Mouse (Mus musculus): ENCODE results near the gene Tfr2.

DNA sequence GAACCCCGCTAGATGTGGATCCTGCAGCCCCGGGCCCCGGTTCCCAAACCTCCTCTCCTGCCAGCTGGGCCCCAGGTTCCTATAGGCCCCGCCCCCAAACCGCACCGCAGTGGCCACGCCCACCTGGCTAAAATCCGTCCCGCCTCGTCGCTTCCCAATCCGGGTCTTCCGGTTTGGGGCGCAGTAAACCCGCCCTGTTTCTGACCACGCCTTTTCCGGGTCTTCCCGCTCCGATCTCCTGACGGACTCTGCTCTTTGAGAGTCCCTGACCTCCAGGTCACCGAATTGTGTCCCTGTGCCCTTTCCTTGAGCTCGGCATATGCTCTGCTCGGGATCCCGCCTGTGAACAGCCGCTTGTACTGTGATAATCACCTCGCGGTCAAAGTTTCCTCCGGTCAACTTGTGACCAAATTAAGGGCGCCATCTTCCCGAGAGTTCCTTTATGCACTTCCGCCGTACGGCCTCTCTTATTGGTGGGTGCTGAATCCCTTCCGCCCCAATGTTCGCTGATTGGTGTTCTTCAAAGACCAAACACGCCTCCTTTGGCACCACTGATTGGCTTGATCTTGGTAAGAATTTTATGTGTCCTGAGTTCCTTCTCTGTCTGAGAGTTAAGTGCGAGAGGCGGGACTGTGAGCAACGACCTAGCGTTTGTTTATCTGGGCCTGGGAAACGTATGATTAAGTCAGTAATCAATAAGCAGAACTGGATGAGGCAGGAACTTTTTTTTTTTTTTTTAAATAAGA lies 31.2 kb downstream of the Tfr2 start, which contains the start of gene Mospd3:
- TF ChIP-seq EP300 (IDR thresholded peaks at IDR 0.05; ENCODE audit: low read depth) (no peak), CTCF (IDR thresholded peaks at IDR 0.05; ENCODE audit: low read depth) (no peak; the same call in 1 of the 2 replicates)
